Mouse (Mus musculus) small intestine, adult 2 months (tissue): ENCODE measurements at regions not wholly inside any gene's neighbourhood (a gene's known extent, or its start where the extent isn't known, plus 50 kb on each side); places are given as distances from the start of the nearest gene placed in this dataset.

Source experiments
- CTCF ChIP-seq: fragments of 200-500 bp; IDR thresholded peaks from 2 replicates; pipeline ENCODE4 v1.5.1; 2012; ENCODE audit warnings: low read depth, mild to moderate bottlenecking, control low read depth, inconsistent platforms, low read length, moderate library complexity, mixed read lengths; ENCODE audit not compliant: insufficient replicate concordance, insufficient read length; ENCODE audit errors: extremely low read depth
- POLR2A ChIP-seq: fragments of 200-500 bp; IDR thresholded peaks from 2 replicates; pipeline ENCODE4 v1.6.1; 2012; ENCODE audit warnings: low read depth, mild to moderate bottlenecking, control low read depth, inconsistent platforms, low read length, moderate library complexity

GRCm38 (mm10) chrX:19223336-19223735 is 257.8 kb downstream of the Tex13c3 start:
- TF ChIP-seq CTCF (no peak), POLR2A (no peak)
